Mouse (Mus musculus) testis, adult 2 months (tissue): ENCODE results near the gene Ngly1.

Experiments
- CTCF ChIP-seq: fragments of 200-500 bp; IDR thresholded peaks from 2 replicates; pipeline ENCODE4 v1.5.1; 2012; ENCODE audit warnings: low read depth, mild to moderate bottlenecking, inconsistent platforms, low read length, moderate library complexity; ENCODE audit not compliant: control insufficient read depth, insufficient read depth, insufficient replicate concordance
- POLR2A ChIP-seq: fragments of 200-500 bp; IDR thresholded peaks from 2 replicates; pipeline ENCODE4 v1.6.1; 2012; ENCODE audit warnings: low read depth, mild to moderate bottlenecking, inconsistent platforms, low read length, moderate library complexity; ENCODE audit not compliant: control insufficient read depth

- TF ChIP-seq CTCF (no peak), POLR2A (no peak)
These were observed 47.4 kb upstream of the Ngly1 start for GRCm38 (mm10) chr14:16201673-16202072.
